Mouse (Mus musculus): ENCODE measurements around the gene Ptprd.

Ptprd gene

DNA sequence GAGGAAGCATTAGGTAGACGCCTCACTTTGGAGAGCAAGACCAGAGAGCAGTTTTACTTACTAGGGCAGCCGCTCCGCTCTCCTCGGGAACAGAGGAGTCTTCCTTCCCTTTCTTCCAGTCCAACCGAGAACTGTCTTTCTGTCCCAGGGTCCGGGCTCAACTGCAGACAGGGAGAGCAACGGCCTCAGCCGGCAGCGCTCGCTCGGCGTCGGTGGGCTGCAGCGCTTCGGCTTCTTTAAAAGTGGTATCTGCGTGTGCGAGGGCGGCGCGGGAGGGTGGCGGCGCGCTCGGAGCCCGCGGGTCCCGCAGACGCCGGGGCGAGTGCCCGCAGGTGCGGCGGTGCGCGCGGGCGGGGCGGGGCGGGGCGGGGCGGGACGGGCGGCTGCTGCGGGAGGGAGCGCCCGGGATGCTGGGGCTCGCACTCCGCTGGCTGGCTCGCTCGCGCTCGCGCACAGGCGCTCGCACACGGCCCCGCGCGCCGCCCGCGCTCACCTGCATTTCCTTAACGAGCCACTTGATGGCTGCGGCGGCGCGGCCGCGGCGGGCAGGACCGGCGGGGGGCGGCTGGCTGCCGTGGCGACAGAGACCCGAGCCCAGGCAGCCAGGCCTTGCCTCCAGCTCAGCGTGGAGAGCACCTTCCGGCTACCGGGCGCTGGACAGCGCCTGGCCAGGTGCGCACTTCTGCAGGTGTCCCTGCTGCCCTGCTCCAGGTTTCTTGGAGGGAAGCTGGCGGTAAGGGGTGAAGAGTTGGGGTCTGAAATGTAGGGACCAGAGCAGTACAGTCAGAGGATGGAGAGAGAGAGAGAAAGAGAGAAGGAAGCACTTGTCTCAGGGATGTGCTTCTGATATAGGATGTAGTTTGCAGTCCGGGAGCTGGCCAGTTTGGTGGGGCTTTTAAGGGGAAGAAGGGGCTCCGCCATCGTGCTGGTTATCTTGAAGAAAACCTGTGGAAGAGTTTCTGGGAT lies at the start of gene Ptprd:
Ptprd (minus strand) TSS at position 433 of the 966 bp plus-strand sequence.
- no peak for DNase-seq

DNA sequence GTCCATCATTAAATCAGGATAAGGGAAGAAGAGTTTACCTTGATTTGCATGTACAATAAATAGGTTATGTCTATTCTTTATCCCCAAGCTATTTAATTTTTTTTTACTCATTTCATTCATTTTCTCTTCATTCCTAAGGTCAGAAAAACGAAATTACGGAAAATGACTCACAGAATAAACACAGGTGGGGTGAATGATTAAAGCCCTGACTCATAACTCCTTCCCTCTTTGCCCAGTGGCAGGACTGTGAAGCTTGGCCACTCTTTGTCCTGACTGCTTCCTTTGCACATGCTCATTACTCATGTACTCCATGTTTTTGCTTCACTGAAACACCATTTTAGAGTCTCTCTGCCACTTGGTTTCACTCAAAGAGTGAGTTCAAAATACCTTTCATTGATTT lies 24.1 kb upstream of the Ptprd start:
- DNase-seq: no peak

DNA sequence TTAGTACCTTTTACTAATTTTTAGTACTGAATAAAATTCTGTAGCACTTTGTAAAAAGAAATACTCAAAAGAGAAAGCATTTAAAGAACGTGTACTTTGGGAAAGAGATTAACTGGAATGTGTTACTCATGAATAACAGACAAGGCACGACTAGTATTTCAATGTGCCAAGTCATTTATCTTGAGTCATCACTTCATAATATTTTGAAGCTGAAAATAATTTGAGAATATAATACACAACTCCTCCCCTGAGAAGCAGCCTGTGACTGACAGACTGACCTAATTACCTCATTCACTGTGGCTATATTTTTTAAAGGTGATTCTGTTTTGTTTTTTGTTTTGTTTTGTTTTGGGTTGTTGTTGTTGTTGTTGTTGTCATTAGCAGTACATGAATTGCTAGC lies 23.6 kb upstream of the Ptprd start:
- DNase-seq: no peak

- no peak for DNase-seq
Measured at GRCm38 (mm10) chr4:78234681-78235080, 22.9 kb upstream of the Ptprd start.

DNA sequence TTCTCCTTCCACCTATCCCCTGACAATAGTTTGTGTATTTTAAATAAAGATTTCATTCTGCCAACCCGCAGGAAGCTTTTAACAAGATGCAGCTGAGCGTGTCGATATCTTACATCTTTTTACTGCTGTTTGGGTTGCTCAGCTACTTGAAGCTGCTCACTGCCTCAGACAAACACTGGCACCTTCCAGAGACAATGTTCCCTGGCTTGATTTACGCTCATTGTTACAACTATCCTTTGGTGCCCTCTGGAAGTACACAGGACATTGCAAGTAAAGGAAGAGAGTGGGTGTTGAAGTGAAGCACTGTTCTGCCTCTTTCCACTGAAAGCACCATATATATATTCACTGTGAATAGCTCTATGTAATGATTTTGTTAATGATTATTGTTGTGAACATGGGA lies 2.2 kb upstream of the Ptprd start:
- no peak for DNase-seq

DNA sequence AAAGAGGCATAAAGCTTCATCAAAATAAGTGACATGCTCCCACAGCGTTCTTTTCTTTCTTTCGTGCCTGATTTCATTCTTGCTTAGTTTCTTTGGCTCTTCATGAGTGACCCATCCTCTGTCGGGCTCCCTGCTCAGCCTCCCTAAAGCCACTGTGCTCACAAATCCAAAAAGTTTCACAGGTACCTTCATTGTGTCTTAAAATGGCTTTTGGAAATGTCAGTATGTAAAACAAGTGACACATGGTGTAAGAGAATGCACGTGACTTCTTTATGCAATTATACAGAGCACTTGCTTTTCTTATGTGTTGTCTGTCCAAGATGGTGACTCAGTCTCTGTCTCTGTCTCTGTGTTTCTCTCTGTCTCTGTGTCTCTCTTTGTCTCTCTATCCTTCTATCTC lies 1.2 kb upstream of the Ptprd start:
- DNase-seq: no peak

GRCm38 (mm10) chr4:78210878-78211528 lies 758 bp downstream of the Ptprd start:
- DNase-seq: no peak

DNA sequence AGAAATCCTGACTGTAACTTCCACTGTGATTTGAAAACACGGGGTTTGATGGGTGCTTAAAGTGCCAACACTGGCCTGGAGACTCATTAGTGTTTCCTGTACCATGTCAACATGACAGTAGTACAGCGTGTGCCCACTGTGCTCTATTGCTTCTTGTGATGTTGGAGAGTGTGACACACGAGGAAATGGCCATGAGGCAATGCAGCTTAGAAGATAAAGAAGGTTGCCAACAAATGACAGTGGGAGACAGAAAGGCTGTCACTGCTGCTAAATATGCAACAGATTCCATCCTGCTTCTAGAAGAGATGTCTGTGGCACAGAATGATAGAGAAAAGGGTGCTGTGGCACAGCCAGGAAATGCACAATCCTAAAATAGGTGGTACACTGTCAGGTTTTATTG lies 6.7 kb downstream of the Ptprd start:
- no peak for DNase-seq

DNA sequence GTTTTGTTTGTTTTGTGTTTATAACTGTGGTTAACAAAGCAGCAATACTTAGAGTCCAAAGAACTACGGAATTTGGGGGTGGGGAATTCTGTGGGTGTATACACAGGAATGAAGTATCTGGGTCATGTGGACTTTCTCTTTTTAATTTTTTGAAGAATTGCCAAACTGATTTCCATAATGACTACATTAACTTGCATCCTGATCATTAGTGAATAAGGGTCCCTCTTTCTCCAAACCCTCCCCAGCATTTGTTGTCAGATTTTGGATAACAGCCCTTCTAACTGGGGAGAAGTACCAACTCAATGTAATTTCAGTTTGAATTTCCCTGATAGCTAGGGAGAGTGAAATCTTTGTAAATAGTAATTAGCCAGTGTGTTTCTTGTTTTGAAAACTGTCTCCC lies 43.3 kb downstream of the Ptprd start:
- DNase-seq: no peak

- no peak for DNase-seq
Measured at GRCm38 (mm10) chr4:78160451-78160850, 51.3 kb downstream of the Ptprd start.

DNA sequence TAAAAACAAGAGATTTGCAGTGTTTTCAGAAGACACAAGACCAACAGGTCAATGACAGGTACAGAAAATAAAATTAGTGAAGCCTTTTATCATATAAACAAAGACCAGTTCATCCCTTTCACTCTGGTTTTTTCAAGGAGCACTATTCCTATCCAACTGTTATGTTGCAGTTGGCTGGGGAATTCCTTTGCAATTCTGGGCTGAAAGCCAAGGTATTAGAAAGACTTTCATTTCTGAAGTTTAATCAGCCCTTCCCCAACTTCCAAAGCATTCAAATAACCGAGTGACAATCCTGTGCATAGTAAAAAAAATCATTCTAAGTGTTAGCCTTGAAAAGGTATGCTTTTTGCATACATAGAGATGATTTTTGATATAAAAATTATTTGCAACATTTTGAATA lies 61.2 kb downstream of the Ptprd start:
- DNase-seq: no peak

- no peak for DNase-seq
Measured at GRCm38 (mm10) chr4:78142767-78143148, 69.0 kb downstream of the Ptprd start.

DNA sequence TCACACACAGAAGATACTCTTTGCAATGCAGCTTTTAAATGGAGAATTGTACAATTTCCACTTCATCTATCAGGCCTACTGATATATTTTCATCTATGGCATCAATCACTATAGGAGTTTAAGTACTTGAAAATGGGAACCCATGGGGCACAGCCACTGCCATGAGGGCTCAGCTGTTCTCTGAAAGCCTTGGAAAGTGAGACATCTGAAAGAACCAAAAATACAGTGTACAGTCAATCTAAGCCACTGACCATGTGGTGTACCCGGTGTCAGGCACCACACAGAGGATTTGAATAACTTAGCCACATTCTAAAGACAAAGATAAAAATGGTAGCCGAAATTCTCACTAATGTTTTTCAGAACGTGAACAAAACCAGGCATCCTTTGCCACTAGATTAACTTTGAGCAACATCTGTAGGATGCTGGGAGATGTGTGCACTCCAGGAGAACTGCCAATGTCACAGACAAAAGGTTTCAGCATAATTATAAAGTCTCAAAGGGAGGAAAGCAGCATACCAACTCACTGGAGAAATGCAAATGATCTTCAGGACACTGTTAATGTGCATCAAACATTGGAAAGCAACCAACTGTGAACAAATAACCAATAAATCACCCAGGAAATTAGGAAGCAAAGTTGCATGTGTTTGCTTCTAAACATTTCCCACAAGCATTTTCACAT lies 69.5 kb downstream of the Ptprd start:
- no peak for DNase-seq

DNA sequence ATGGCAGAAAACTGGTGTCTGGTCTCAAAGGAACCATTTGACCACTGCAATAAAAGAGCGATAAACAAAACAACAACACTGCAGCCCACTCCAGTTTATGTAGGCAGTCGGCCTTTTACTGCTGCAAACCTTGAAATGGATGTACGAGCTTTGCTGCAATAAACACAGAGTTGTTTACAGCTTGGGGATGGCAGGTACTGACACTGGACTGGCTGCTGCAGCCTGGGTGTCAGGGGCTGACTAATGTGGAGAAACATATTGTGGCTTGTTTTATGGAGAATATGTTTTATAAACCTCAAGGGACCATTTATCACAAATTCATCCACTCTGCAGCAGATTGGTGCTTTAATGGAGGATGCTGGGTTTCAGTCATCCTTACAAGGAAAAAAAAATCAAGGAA lies 100.9 kb downstream of the Ptprd start:
- no peak for DNase-seq

DNA sequence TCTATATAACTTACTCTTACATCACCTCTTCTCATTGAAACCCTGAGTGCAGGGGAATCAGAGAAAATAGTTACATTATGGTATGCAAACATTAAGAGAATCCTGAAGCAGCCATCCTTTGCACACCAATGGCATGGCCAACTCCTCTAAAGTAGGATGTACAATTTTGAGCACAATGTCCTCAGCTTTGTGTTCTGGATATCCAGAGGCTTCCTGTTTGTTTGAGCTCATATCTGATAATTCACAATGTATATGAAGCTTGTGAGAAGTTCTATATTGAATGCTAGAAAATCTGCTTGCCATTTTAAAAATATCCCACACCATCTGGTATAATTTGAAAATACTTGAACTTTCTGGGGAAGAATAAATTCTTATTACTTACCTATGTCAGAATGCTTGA lies 114.2 kb downstream of the Ptprd start:
- no peak for DNase-seq

DNA sequence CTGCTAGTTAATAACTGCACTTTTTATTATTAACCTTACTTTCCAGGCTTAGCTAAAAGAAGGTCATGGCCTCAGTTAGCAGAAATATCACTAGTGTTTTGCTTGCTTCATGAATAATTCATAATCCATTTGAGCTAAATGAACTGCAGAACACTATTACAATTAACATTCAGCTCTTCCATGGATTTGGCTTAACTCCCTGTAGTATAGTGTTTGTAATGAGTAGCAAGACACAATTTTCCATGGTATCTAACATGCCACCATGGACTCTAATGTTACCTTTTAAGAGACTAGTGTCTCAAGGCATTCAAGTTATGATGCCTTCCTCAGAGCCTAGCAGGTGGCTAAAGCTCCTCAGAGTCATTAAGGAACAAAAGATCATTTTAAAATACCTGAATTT lies 129.0 kb downstream of the Ptprd start:
- DNase-seq: no peak

DNA sequence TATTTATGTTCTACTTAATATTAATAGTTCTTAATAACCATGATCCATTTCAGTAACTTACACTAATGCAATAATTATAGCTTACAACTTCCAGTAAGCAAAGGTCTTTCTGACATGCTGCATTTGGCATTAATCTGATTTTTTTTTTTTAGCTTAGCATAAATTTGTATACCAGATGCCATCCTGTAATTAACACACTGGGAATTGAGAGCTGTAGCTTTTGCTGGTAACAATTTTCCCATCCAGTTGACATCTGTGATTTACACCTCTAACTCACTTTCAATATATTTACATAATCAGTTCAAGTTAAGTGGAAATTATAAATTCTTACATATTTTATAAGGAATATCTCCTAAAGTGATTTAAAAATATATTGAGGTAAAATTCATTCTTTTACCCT lies 134.3 kb downstream of the Ptprd start:
- DNase-seq: no peak

DNA sequence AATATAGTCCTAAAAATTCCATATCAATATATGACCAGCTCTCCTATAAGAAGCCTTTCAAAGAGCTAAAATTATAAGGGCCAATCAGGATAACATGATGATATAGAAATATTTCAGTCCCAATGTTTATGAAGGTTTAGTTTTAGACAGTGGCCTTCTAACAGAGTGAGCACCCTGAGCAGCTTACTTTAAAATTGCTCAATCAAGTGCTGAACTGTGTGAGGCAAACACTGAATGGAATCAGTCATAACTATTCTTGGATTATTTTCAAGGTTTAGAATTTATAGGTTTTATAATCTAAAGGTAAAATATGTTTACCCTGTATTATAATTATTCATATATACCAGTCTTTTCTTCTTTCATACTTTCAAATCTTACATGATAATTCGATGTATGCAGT lies 134.7 kb downstream of the Ptprd start:
- DNase-seq: no peak

GRCm38 (mm10) chr4:78038401-78038800 lies 173.4 kb downstream of the Ptprd start:
- DNase-seq: no peak

GRCm38 (mm10) chr4:78002065-78002464 lies 209.7 kb downstream of the Ptprd start:
- no peak for DNase-seq

DNA sequence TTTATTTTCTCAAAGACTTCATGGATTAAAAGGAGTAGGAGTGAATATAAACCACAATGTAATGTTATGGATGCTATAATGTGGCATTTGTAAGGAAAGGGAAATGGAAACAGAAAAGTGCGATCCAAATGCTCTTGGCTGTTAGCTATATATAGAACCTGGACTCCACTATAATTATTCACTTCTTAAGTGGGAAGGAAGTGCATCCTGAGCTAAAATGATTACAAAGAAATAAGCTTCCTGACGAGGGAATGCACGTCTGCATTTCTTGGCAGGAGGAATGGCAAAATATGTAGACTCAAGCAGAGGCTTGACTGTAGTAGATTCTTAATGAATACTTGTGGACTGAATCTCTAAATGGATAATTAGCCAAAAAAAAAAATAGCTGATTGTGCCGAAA lies 219.1 kb downstream of the Ptprd start:
- DNase-seq: no peak

- no peak for DNase-seq
Measured at GRCm38 (mm10) chr4:77982094-77982493, 229.7 kb downstream of the Ptprd start.

DNA sequence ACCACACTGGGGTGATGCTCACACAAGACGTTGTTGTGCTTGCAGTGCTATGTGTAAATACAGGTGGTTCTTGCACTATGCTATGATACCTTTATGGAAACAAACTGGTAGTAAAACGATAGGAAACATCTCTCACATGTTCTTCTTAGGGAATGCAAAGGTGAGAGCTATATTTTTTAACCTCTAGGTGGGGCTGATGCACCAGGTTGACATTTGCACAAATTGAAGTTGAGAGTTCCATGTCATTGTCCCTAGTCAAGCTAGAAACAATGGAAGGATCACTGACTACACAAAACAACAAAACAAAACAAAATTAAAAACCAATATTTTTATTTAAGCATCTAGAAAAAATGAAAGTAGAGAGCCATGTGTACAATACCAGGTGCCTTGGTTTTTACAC lies 250.1 kb downstream of the Ptprd start:
- peak in 1 of 2 experiments; percentile 2 for DNase-seq

GRCm38 (mm10) chr4:77889489-77889888 lies 322.3 kb downstream of the Ptprd start:
- DNase-seq: no peak
